Mouse (Mus musculus): ENCODE data around the gene Grk5.

The Grk5 gene

GRCm38 (mm10) chr19:60911653-60912052, 22.1 kb downstream of the Grk5 start:
- DNase-seq (ENCODE audit: low spot score in 2 of 2), result no peak

- DNase-seq (ENCODE audit: low spot score in 2 of 2), result no peak
Observed at GRCm38 (mm10) chr19:60915236-60915635, 25.7 kb downstream of the Grk5 start.

GRCm38 (mm10) chr19:60915862-60916261, 26.3 kb downstream of the Grk5 start:
- DNase-seq (ENCODE audit: low spot score in 2 of 2), result no peak

- DNase-seq (ENCODE audit: low spot score in 2 of 2), result no peak
Observed at GRCm38 (mm10) chr19:60916869-60917570, 27.5 kb downstream of the Grk5 start.

GRCm38 (mm10) chr19:60924534-60924933, 35.0 kb downstream of the Grk5 start:
- DNase-seq (ENCODE audit: low spot score in 2 of 2), result peak in 1 of 2 experiments; percentile 18

- no peak for DNase-seq (ENCODE audit: low spot score in 2 of 2)
Observed at GRCm38 (mm10) chr19:60935001-60935400, 45.5 kb downstream of the Grk5 start.

GRCm38 (mm10) chr19:60939954-60940379, 50.4 kb downstream of the Grk5 start:
- no peak for DNase-seq (ENCODE audit: low spot score in 2 of 2)

- no peak for DNase-seq (ENCODE audit: low spot score in 2 of 2)
Observed at GRCm38 (mm10) chr19:60940866-60941265, 51.3 kb downstream of the Grk5 start.

GRCm38 (mm10) chr19:60945801-60946311, 56.3 kb downstream of the Grk5 start:
- DNase-seq (ENCODE audit: low spot score in 2 of 2), result no peak

GRCm38 (mm10) chr19:60946656-60947055, 57.1 kb downstream of the Grk5 start:
- DNase-seq (ENCODE audit: low spot score in 2 of 2), result no peak

- no peak for DNase-seq (ENCODE audit: low spot score in 2 of 2)
Observed at GRCm38 (mm10) chr19:60948996-60949395, 59.4 kb downstream of the Grk5 start.

- DNase-seq (ENCODE audit: low spot score in 2 of 2), result no peak
Observed at GRCm38 (mm10) chr19:60950056-60950869, 60.7 kb downstream of the Grk5 start.

GRCm38 (mm10) chr19:60955131-60955530, 65.6 kb downstream of the Grk5 start:
- no peak for DNase-seq (ENCODE audit: low spot score in 2 of 2)

- DNase-seq (ENCODE audit: low spot score in 2 of 2), result no peak
Observed at GRCm38 (mm10) chr19:60955712-60956111, 66.2 kb downstream of the Grk5 start.

- no peak for DNase-seq (ENCODE audit: low spot score in 2 of 2)
Observed at GRCm38 (mm10) chr19:60956198-60956750, 66.7 kb downstream of the Grk5 start.

GRCm38 (mm10) chr19:60959706-60960230, 70.2 kb downstream of the Grk5 start:
- DNase-seq (ENCODE audit: low spot score in 2 of 2), result no peak

- no peak for DNase-seq (ENCODE audit: low spot score in 2 of 2)
Observed at GRCm38 (mm10) chr19:60962358-60963061, 73.0 kb downstream of the Grk5 start.

- no peak for DNase-seq (ENCODE audit: low spot score in 2 of 2)
Observed at GRCm38 (mm10) chr19:60967909-60968308, 78.4 kb downstream of the Grk5 start.

GRCm38 (mm10) chr19:60970406-60970805, 80.9 kb downstream of the Grk5 start:
- DNase-seq (ENCODE audit: low spot score in 2 of 2), result no peak

GRCm38 (mm10) chr19:60971598-60971997, 82.0 kb downstream of the Grk5 start:
- DNase-seq (ENCODE audit: low spot score in 2 of 2), result no peak

GRCm38 (mm10) chr19:60972281-60973015, 82.9 kb downstream of the Grk5 start:
- no peak for DNase-seq (ENCODE audit: low spot score in 2 of 2)

All from thymus, postnatal 10 days (tissue).